Comparison of ENCODE assay signal across 12 mouse cellular contexts in genomic region chr11:7862547-7862946, GRCm38 (mm10).
DNase-seq lines count a peak whose midpoint lies in the region; ATAC-seq and TF ChIP-seq lines count a peak whose summit lies in the region.
"Had no signal": no experiment of that assay in that cellular context is flagged by ENCODE, and none has a peak within 500 bp of the region (broad histone marks: within the 10 kb centered on the region; RNA-seq: fewer than 3 reads in every experiment).

No protein-coding gene starts in this region.

- peak; percentile 10 for DNase-seq in adrenal gland, postnatal 10 days
- no peak for DNase-seq in adrenal gland, postnatal 4 days (ENCODE audit: low spot score in 2 of 2)
- DNase-seq in ES-CJ7 (ENCODE audit: low read depth, low spot score): peak; percentile 4
- DNase-seq in kidney, postnatal 25 days: peak; percentile 28 to 43
- no peak for DNase-seq in left cerebral cortex, postnatal 4 days
- DNase-seq: cerebellum, postnatal 36 days; gastrocnemius, postnatal 10 days; thymus, postnatal 36 days had no signal

- H3K4me1 ChIP-seq in intestine, postnatal 0 days (replicated peaks; ENCODE audit: control insufficient read depth, insufficient read depth, low read length): no peaks in the 10 kb centered on the region
- H3K4me1 ChIP-seq in intestine, embryonic 15.5 days (replicated peaks): no peaks in the 10 kb centered on the region

- H3K36me3 ChIP-seq in intestine, postnatal 0 days (ENCODE audit: control insufficient read depth, insufficient read depth): no peaks in the 10 kb centered on the region
- no peaks in the 10 kb centered on the region for H3K36me3 ChIP-seq in intestine, embryonic 15.5 days

- intact Hi-C loops in left cerebral cortex, postnatal 4 days (cut with DNase I): no loop called here

- no peak overlapping the region for H3K9ac ChIP-seq in intestine, postnatal 0 days (ENCODE audit: low read depth, low read length)
- no peak overlapping the region for H3K9ac ChIP-seq in intestine, embryonic 15.5 days

- H3K27ac ChIP-seq in intestine, postnatal 0 days (ENCODE audit: low read depth, low read length): no peak overlapping the region
- H3K27ac ChIP-seq in intestine, embryonic 15.5 days: no peak overlapping the region

- H3K9me3 ChIP-seq in intestine, postnatal 0 days (ENCODE audit: control insufficient read depth): no peaks in the 10 kb centered on the region
- no peaks in the 10 kb centered on the region for H3K9me3 ChIP-seq in intestine, embryonic 15.5 days

- peak; percentile 48 for TF ChIP-seq CTCF in intestine, postnatal 0 days (IDR thresholded peaks at IDR 0.05; ENCODE audit: low read depth)

- H3K27me3 ChIP-seq in intestine, postnatal 0 days (replicated peaks; ENCODE audit: control insufficient read depth, insufficient read depth, low read length): no peaks in the 10 kb centered on the region
- no peaks in the 10 kb centered on the region for H3K27me3 ChIP-seq in intestine, embryonic 15.5 days (replicated peaks)

- ATAC-seq in intestine, postnatal 0 days: no peak
- ATAC-seq in intestine, embryonic 15.5 days: no peak
- no peak for ATAC-seq in monocyte, adult 5-6 weeks (replicated peaks; ENCODE audit: insufficient number of reproducible peaks, low FRiP score, low TSS enrichment, poor library complexity, severe bottlenecking)
- ATAC-seq: hindbrain, embryonic 16.5 days had no signal

- H3K4me2 ChIP-seq in intestine, postnatal 0 days (replicated peaks; ENCODE audit: low read depth): no peak overlapping the region
- no peak overlapping the region for H3K4me2 ChIP-seq in intestine, embryonic 15.5 days (replicated peaks)

- no peak overlapping the region for H3K4me3 ChIP-seq in intestine, postnatal 0 days (ENCODE audit: low read depth, low read length)
- H3K4me3 ChIP-seq in intestine, embryonic 15.5 days (replicated peaks): no peak overlapping the region

Comparison
In these comparisons a context has a peak if more than half of its experiments do, and no peak if none do; other contexts are left out.
1. DNase-seq: peak in adrenal gland, postnatal 10 days (single experiment), ES-CJ7 (single experiment) and kidney, postnatal 25 days (2 of 2); none in adrenal gland, postnatal 4 days (0 of 2) and left cerebral cortex, postnatal 4 days (single experiment).